Mouse (Mus musculus): ENCODE data around the gene Zfp503.

DNA sequence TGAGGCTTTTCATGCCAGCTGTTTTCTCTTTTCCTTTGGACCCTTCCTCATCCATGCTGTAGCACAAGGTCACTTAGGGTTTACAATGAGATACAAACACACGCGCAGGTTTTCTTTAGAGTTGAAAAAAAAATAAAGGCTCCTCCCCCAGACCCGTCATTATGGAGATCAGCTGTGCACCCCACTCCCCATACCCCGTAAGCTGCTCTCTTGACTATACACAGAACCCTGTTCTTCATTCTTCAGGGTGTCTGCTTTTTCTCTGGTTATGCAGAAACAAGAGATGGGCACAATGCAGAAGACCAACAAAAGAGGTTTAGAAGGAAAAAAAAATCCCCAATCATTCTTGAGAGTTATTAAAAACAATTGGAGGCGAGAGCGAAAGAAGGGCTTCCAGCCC is 46.9 kb upstream of the Zfp503 start:
- TF ChIP-seq POLR2A (IDR thresholded peaks at IDR 0.05; ENCODE audit: low read depth, low read length), result no peak
- no peak for TF ChIP-seq CTCF (IDR thresholded peaks at IDR 0.05; ENCODE audit: extremely low read depth, insufficient read depth, insufficient read length, insufficient replicate concordance)

Data from spleen, adult 2 months (tissue).